Mouse (Mus musculus) kidney, postnatal 14 days (tissue): ENCODE measurements around the gene Tfap2e.

ENCODE experiments used
- DNase-seq: peaks from one replicate; pipeline ENCODE4 v3.0.0; 2022; ENCODE audit warnings: mixed read lengths

Tfap2e gene

GRCm38 (mm10) chr4:126696908-126697307 lies 39.1 kb downstream of the Tfap2e start:
- DNase-seq, result no peak

DNA sequence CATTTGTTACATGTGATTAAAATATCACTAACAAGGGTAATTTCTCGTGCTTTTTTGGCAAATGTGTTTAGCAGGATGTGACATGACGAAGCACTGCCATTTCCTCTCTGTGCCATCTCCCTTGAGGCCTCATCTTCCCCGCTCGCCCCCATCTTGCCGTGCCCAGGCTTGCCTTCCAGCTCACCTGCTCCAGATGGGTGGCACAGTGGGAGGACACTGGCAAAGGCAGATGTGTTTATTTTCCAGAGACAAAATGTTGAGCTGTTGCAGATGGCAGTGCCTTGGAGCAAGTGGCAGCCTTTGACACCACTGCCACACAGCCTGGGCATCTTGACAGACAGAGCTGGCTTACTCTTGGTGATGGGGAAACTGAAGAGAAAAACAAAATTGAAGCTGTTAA lies 43.0 kb downstream of the Tfap2e start:
- no peak for DNase-seq

DNA sequence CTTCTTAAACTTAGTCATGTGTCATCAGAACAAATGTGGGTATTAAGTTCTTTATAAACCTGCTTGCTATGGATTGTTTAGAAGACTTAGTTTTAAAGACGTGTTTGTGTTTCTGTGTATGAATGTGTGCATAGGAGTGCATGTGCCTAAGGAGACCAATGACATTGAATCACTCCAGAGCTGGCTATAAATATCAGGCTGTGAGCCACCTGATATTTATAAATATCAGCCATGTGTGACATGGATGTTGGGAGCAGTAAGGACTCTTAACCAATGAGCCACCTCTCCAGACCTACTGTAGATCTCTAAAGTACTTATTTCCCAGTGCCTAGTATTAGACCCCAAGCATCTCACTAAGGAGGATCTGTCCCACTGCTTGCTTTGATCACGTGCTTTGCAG lies 46.6 kb downstream of the Tfap2e start:
- DNase-seq, result no peak

DNA sequence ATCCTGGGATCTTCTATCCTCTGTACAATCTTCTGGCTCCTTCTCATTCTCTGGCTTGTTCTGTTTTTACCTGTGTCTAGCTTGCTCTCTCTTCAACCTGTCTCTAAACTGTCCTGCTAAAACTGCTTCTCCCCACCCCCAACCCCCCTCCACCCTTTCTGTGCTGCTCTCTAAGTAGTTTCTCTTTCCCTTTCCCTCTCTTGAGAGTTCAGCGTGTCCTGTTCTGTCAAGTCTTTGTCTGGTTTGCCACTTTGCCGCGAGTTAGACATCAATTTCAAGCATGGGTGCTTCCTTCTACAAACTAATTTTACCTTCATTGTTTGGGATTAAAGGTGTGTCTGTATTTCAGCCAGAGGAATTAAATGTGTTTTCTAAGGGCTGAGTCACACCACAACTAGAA lies 53.0 kb downstream of the Tfap2e start:
- DNase-seq, result no peak

DNA sequence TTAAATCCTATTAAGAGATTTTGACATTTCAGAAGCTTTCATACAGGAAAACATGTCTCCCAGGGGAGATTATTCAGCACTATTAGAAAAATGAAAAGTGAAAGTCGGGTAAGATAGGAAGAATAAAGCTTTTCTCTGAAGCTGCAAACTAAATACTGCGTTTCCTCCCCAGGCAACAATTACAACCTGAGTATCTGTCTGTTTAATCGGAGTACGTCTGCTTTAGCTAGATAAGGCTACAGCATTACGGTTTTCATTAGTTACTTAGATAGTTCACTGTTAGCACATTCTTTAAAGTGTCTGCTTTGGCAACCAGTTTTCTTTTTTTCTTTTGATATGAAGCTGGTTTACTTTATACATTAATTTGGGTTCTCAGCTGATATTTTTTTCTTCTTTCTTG lies 53.7 kb downstream of the Tfap2e start:
- no peak for DNase-seq

DNA sequence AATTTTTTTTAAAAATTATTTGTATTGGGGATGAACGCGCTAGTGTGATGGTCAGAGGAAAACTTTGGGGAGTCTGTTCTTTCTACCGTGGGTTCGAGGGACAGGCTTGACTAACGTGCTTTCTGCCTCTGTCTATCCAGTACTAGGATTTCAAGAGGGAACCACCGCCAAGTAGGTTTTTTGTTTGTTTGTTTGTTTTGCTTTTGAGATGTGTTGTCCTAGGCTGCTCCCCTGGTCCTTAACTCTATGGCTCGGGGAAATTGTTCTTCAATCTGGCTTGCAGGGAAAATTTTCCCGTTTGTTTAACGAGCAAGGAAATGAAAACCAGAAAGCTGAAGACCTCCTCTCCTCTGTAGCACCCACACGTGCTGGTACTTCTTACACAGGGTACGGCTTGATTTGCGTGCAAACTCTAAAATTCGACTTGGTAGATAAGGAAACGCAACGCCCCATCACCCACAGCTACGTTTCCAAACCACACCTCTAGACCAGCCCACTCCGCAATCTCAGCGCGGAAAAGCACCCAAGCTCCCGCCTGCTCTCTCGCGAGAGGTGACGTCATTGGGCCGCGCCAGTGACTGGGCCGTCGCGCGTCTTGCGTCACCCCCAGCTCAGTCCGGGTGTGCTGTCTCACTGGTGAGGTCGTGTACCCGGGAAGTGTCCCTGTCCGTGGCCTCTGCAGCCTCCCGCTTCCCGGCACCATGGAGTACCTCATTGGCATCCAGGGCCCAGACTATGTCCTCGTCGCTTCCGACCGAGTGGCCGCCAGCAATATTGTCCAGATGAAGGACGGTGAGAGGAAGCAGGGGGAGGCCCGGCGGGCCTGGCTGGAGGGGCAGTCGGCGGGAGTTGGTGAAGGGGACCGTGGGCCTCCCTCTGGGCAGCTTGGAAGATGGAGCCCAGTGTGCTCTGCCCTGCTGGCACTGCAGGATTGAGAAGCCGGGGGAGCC lies 58.7 kb downstream of the Tfap2e start, which contains the start of gene Psmb2:
Psmb2 (plus strand) TSS at position 577 of the 950 bp plus-strand sequence.
- DNase-seq, result peak; percentile 99

GRCm38 (mm10) chr4:126667075-126667474 lies 69.0 kb downstream of the Tfap2e start:
- DNase-seq, result no peak
